Mouse (Mus musculus) midbrain, embryonic 12.5 days (tissue): Measurements from ENCODE around the gene Rps25. TPM values are rescaled to one million over a fixed set of nuclear protein-coding genes. Genes with fewer than 3 reads are reported as not detected.
"Not testable (repeated sequence)": the region's sequence is repeated elsewhere in the genome, so short reads cannot be mapped to it uniquely, and the experiment has no call there.

Source experiments
- ATAC-seq: fragments of 200-750 bp; cut with Nextera tagmentation; 2 replicates; pipeline ENCODE4 v1.8.0; 2017; ENCODE audit warnings: low read depth, moderate TSS enrichment, moderate library complexity; ENCODE audit not compliant: low FRiP score
- H3K27ac ChIP-seq: fragments of 300-500 bp; sonication (generic); replicated peaks from 2 replicates; pipeline ENCODE4 v1.5.1; 2016; ENCODE audit warnings: mild to moderate bottlenecking
- H3K27me3 ChIP-seq: fragments of 300-500 bp; sonication (generic); 2 replicates; pipeline ENCODE4 v1.6.1; 2016; ENCODE audit warnings: mild to moderate bottlenecking
- H3K36me3 ChIP-seq: fragments of 300-500 bp; sonication (generic); 2 replicates; pipeline ENCODE4 v1.6.1; 2016
- H3K4me1 ChIP-seq: fragments of 300-500 bp; sonication (generic); 2 replicates; pipeline ENCODE4 v1.6.1; 2016
- H3K4me2 ChIP-seq: fragments of 300-500 bp; sonication (generic); replicated peaks from 2 replicates; pipeline ENCODE4 v1.6.1; 2016; ENCODE audit warnings: mild to moderate bottlenecking, moderate library complexity
- H3K4me3 ChIP-seq: fragments of 300-500 bp; sonication (generic); 2 replicates; pipeline ENCODE4 v1.5.1; 2016; ENCODE audit warnings: mild to moderate bottlenecking
- H3K9ac ChIP-seq: fragments of 300-500 bp; sonication (generic); replicated peaks from 2 replicates; pipeline ENCODE4 v1.6.1; 2016; ENCODE audit warnings: mild to moderate bottlenecking, moderate library complexity
- H3K9me3 ChIP-seq: fragments of 300-500 bp; sonication (generic); 2 replicates; pipeline ENCODE4 v1.6.1; 2016; ENCODE audit warnings: mild to moderate bottlenecking
- WGBS: fragments of 180-500 bp; shearing (Covaris S2); methylation state at CpG from one replicate; pipeline ENCODE4 v1.1.7; 2016; 5-methylcytosine and 5-hydroxymethylcytosine counted together
- microRNA-seq: library from miRNA; unstranded; fragments of <30 nt; microRNA quantifications from one replicate; pipeline ENCODE4, GENCODE M21; 2017
- polyA plus RNA-seq: library from polyadenylated mRNA; unstranded; fragments of >200 nt; fragmentation: Nextera tagmentation; extraction: Ambion mirVana; gene quantifications from 2 replicates; pipeline ENCODE4 v1.2.1, GENCODE M21; 2016

Rps25 gene
- polyA plus RNA-seq, 1 experiment from 2014 or later = 1,381 TPM

GRCm38 (mm10) chr9:44432577-44433185 is 25.7 kb downstream of the Rps25 start:
- H3K9ac ChIP-seq = no peak overlapping the region
- H3K4me1 ChIP-seq = 0 out of 2 replicates have a peak, but pooled peaks cover 2% of the 10 kb centered on the region
- no peak overlapping the region for H3K4me3 ChIP-seq
- no peaks in the 10 kb centered on the region for H3K36me3 ChIP-seq
- no peaks in the 10 kb centered on the region for H3K27me3 ChIP-seq
- no peaks in the 10 kb centered on the region for H3K9me3 ChIP-seq
- no peak overlapping the region for H3K27ac ChIP-seq
- no peak for ATAC-seq
- WGBS = 61% methylated on average over 5 of the region's 5 CpGs
- H3K4me2 ChIP-seq = no peak overlapping the region

- H3K4me3 ChIP-seq = no peak overlapping the region
- H3K9me3 ChIP-seq = no peaks in the 10 kb centered on the region
- no peaks in the 10 kb centered on the region for H3K27me3 ChIP-seq
- H3K27ac ChIP-seq = no peak overlapping the region
- no peak overlapping the region for H3K9ac ChIP-seq
- ATAC-seq = no peak
- H3K4me2 ChIP-seq = no peak overlapping the region
- 83% methylated on average over 6 of the region's 6 CpGs for WGBS
- 0 out of 2 replicates have a peak, but pooled peaks cover 2% of the 10 kb centered on the region for H3K4me1 ChIP-seq
- H3K36me3 ChIP-seq = no peaks in the 10 kb centered on the region
Measured at GRCm38 (mm10) chr9:44435747-44436146, 28.8 kb downstream of the Rps25 start.

GRCm38 (mm10) chr9:44440961-44441360 is 34.0 kb downstream of the Rps25 start, which contains the start of gene Foxr1:
Gene Foxr1, minus strand, starts transcription at chr9:44441136.
- no peak for ATAC-seq

GRCm38 (mm10) chr9:44444402-44445025 is 37.6 kb downstream of the Rps25 start:
- H3K36me3 ChIP-seq, H3K9me3 ChIP-seq, ATAC-seq, H3K4me3 ChIP-seq, H3K4me2 ChIP-seq, H3K4me1 ChIP-seq, H3K9ac ChIP-seq, H3K27ac ChIP-seq, H3K27me3 ChIP-seq: not testable (repeated sequence)
- 85% methylated on average over 7 of the region's 7 CpGs for WGBS

More at GRCm38 (mm10) chr9:44440961-44441360, 34.0 kb downstream of the Rps25 start, which contains the start of gene Foxr1:
- H3K9ac ChIP-seq = no peak within 1 kb of the TSS
- no peaks in the 10 kb centered on the region for H3K36me3 ChIP-seq
- H3K27me3 ChIP-seq = no peaks in the 10 kb centered on the region
- H3K9me3 ChIP-seq = no peaks in the 10 kb centered on the region
- no peak within 1 kb of the TSS for H3K4me2 ChIP-seq
- no peak within 1 kb of the TSS for H3K4me3 ChIP-seq
- WGBS = 76% methylated on average over 19 of the region's 19 CpGs
- H3K4me1 ChIP-seq = no peaks in the 10 kb centered on the region
- H3K27ac ChIP-seq = no peak within 1 kb of the TSS

- no peak overlapping the region for H3K4me2 ChIP-seq
- H3K9me3 ChIP-seq = no peaks in the 10 kb centered on the region
- no peak overlapping the region for H3K4me3 ChIP-seq
- peaks cover 15% of the 10 kb centered on the region for H3K27me3 ChIP-seq
- no peak overlapping the region for H3K9ac ChIP-seq
- peaks cover 5% of the 10 kb centered on the region for H3K4me1 ChIP-seq
- ATAC-seq = no peak
- no peak overlapping the region for H3K27ac ChIP-seq
- H3K36me3 ChIP-seq = no peaks in the 10 kb centered on the region
Measured at GRCm38 (mm10) chr9:44450387-44450786, 43.4 kb downstream of the Rps25 start.

GRCm38 (mm10) chr9:44454132-44454890 is 47.4 kb downstream of the Rps25 start:
- H3K4me3 ChIP-seq = no peak overlapping the region
- no peak overlapping the region for H3K27ac ChIP-seq
- WGBS = 8% methylated on average over 14 of the region's 14 CpGs
- ATAC-seq = peak; percentile 56; the same call in 1 of the 2 replicates
- peaks cover 33% of the 10 kb centered on the region for H3K4me1 ChIP-seq
- no peak overlapping the region; the same call in 1 of the 2 replicates for H3K9ac ChIP-seq
- H3K27me3 ChIP-seq = peaks cover 19% of the 10 kb centered on the region
- no peaks in the 10 kb centered on the region for H3K36me3 ChIP-seq
- H3K4me2 ChIP-seq = 0 out of 2 replicates have a peak overlapping the region, but pooled peaks have one; percentile 2
- no peaks in the 10 kb centered on the region for H3K9me3 ChIP-seq

GRCm38 (mm10) chr9:44454891-44455220 is 47.9 kb downstream of the Rps25 start, which contains the start of gene Upk2:
Gene Upk2, minus strand, starts transcription at chr9:44454976.
- no peak within 1 kb of the TSS for H3K27ac ChIP-seq
- 18% methylated on average over 4 of the region's 4 CpGs for WGBS

GRCm38 (mm10) chr9:44457035-44457742 is 50.2 kb downstream of the Rps25 start:
- H3K9ac ChIP-seq = peak overlapping the region; percentile 17
- WGBS = 1% methylated on average over 11 of the region's 11 CpGs
- no peaks in the 10 kb centered on the region for H3K36me3 ChIP-seq
- H3K4me2 ChIP-seq = peak overlapping the region; percentile 43
- H3K27ac ChIP-seq = peak overlapping the region; percentile 93
- peaks cover 19% of the 10 kb centered on the region for H3K27me3 ChIP-seq
- no peaks in the 10 kb centered on the region for H3K9me3 ChIP-seq
- ATAC-seq = peak; percentile 95
- peaks cover 33% of the 10 kb centered on the region for H3K4me1 ChIP-seq
- H3K4me3 ChIP-seq = no peak overlapping the region

More at GRCm38 (mm10) chr9:44454891-44455220, 47.9 kb downstream of the Rps25 start, which contains the start of gene Upk2:
- H3K4me1 ChIP-seq = peaks cover 33% of the 10 kb centered on the region
- ATAC-seq = no peak
- no peak within 1 kb of the TSS for H3K4me3 ChIP-seq
- H3K9ac ChIP-seq = no peak within 1 kb of the TSS; the same call in 1 of the 2 replicates
- H3K9me3 ChIP-seq = no peaks in the 10 kb centered on the region
- no peaks in the 10 kb centered on the region for H3K36me3 ChIP-seq
- 0 out of 2 replicates have a peak within 1 kb of the TSS, but pooled peaks have one; percentile 2 for H3K4me2 ChIP-seq
- peaks cover 19% of the 10 kb centered on the region for H3K27me3 ChIP-seq

Small RNAs within 50 kb of the gene (microRNA-seq; reads per million reads assigned to microRNA genes)
- gene Mir7085 = not detected

Other genes starting within 250 kb of the Rps25 start
- gene Cbl, start 173.1 kb upstream of the Rps25 start, polyA plus RNA-seq = 27.2 and 32.0 TPM in 2 replicates
- gene Ccdc153, start 166.5 kb upstream of the Rps25 start, polyA plus RNA-seq = not detected in 2 replicates
- gene Pdzd3, start 155.7 kb upstream of the Rps25 start, polyA plus RNA-seq = 0.20 and 0.31 TPM in 2 replicates
- gene Nlrx1, start 138.5 kb upstream of the Rps25 start, polyA plus RNA-seq = 2.6 and 3.3 TPM in 2 replicates
- gene Abcg4, start 118.5 kb upstream of the Rps25 start, polyA plus RNA-seq = 12.9 and 14.4 TPM in 2 replicates
- gene Hinfp, start 101.5 kb upstream of the Rps25 start, polyA plus RNA-seq = 33.9 and 38.5 TPM in 2 replicates
- gene C2cd2l, start 86.9 kb upstream of the Rps25 start, polyA plus RNA-seq = 19.0 and 19.7 TPM in 2 replicates
- 34.7 and 39.1 TPM in 2 replicates for gene Dpagt1, start 81.1 kb upstream of the Rps25 start, polyA plus RNA-seq
- 351 and 363 TPM in 2 replicates for gene H2afx, start 72.4 kb upstream of the Rps25 start, polyA plus RNA-seq
- 96.4 and 109 TPM in 2 replicates for gene Hmbs, start 62.9 kb upstream of the Rps25 start, polyA plus RNA-seq
- 36.5 and 40.8 TPM in 2 replicates for gene Vps11, start 45.5 kb upstream of the Rps25 start, polyA plus RNA-seq
- gene Hyou1, start 27.6 kb upstream of the Rps25 start, polyA plus RNA-seq = 36.2 and 39.4 TPM in 2 replicates
- 24.9 and 29.3 TPM in 2 replicates for gene Slc37a4, start 10.3 kb upstream of the Rps25 start, polyA plus RNA-seq
- 269 and 272 TPM in 2 replicates for gene Trappc4, start 461 bp downstream of the Rps25 start, polyA plus RNA-seq
- gene Ccdc84, start 11.4 kb downstream of the Rps25 start, polyA plus RNA-seq = 31.9 and 33.2 TPM in 2 replicates
- gene Foxr1, start 34.0 kb downstream of the Rps25 start, polyA plus RNA-seq = not detected in 2 replicates
- gene Upk2, start 47.8 kb downstream of the Rps25 start, polyA plus RNA-seq = not detected in 2 replicates
- gene Bcl9l, start 75.7 kb downstream of the Rps25 start, polyA plus RNA-seq = 10.2 and 10.4 TPM in 2 replicates
- gene Cxcr5, start 154.7 kb downstream of the Rps25 start, polyA plus RNA-seq = not detected in 2 replicates
- gene Ddx6, start 197.8 kb downstream of the Rps25 start, polyA plus RNA-seq = 23.8 and 25.2 TPM in 2 replicates